Comparison of ENCODE assay signal across 8 mouse cellular contexts in the genomic region with DNA sequence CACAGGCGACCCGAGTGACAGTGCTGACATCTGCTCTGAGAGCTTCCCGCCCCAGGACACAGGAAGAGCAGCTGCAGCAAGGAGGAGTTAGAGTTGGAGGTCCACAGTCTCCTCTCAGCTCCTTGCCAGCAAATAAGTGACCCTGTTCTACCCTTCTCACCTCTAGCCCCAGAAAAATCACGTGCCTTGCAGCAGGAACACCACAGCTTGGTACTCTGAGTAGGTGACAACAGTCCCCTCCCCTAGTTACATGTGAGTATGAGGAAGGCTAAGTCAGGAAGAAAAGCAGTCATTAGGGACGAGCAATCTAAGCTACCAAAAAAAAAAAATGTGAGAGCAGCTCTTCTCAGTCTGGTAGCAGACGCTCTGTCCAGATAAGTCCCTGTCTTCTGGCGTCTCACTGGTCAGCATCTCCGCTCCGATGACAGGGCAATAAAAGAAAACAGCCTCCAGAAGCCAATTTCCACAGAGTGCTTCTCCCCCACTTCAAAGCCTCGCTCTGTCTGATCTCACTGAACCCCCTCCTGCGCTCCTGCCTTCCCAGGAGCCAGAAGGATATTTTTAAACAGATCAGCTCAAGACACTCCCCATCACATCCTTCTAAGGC. TPM values are rescaled to one million over a fixed set of nuclear protein-coding genes. Genes with fewer than 3 reads are reported as not detected.
A peak's percentile ranks its signal among the peaks of the same experiment; 100 is the strongest.
DNase-seq lines count a peak whose midpoint lies in the region; ATAC-seq lines count a peak whose summit lies in the region.

No protein-coding gene starts in this region.

- no peak overlapping the region for H3K4me3 ChIP-seq in forebrain, embryonic 13.5 days
- no peak overlapping the region for H3K4me3 ChIP-seq in forebrain, embryonic 16.5 days (replicated peaks; ENCODE audit: low read length)
- H3K4me3 ChIP-seq in neural tube, embryonic 15.5 days (replicated peaks), result no peak overlapping the region

- WGBS in forebrain, embryonic 13.5 days, result 60% methylated on average over 11 of the region's 11 CpGs
- WGBS in forebrain, embryonic 16.5 days, result 63% methylated on average over 11 of the region's 11 CpGs
- WGBS in neural tube, embryonic 15.5 days, result 17% methylated on average over 11 of the region's 11 CpGs

- peaks cover 79% of the 10 kb centered on the region for H3K4me1 ChIP-seq in forebrain, embryonic 13.5 days
- peaks cover 25% of the 10 kb centered on the region for H3K4me1 ChIP-seq in forebrain, embryonic 16.5 days (replicated peaks; ENCODE audit: control insufficient read depth, insufficient read depth, low read length)
- peaks cover 79% of the 10 kb centered on the region for H3K4me1 ChIP-seq in neural tube, embryonic 15.5 days

- no peaks in the 10 kb centered on the region for H3K27me3 ChIP-seq in forebrain, embryonic 13.5 days
- H3K27me3 ChIP-seq in forebrain, embryonic 16.5 days (replicated peaks; ENCODE audit: control insufficient read depth, insufficient read depth, low read length), result no peaks in the 10 kb centered on the region
- no peaks in the 10 kb centered on the region for H3K27me3 ChIP-seq in neural tube, embryonic 15.5 days (replicated peaks)

- H3K9ac ChIP-seq in forebrain, embryonic 13.5 days, result peak overlapping the region; percentile 21; the same call in 1 of the 2 replicates
- H3K9ac ChIP-seq in forebrain, embryonic 16.5 days (replicated peaks; ENCODE audit: low read depth, low read length), result no peak overlapping the region
- no peak overlapping the region for H3K9ac ChIP-seq in neural tube, embryonic 15.5 days (replicated peaks)

- ATAC-seq in forebrain, embryonic 13.5 days, result no peak
- no peak for ATAC-seq in forebrain, embryonic 16.5 days
- ATAC-seq in neural tube, embryonic 15.5 days (ENCODE audit: low FRiP score), result no peak

- no peak overlapping the region for H3K4me2 ChIP-seq in forebrain, embryonic 13.5 days
- no peak overlapping the region for H3K4me2 ChIP-seq in forebrain, embryonic 16.5 days (ENCODE audit: low read length)
- H3K4me2 ChIP-seq in neural tube, embryonic 15.5 days, result peak overlapping the region; percentile 15; the same call in 1 of the 2 replicates

- H3K9me3 ChIP-seq in forebrain, embryonic 13.5 days (replicated peaks), result no peaks in the 10 kb centered on the region
- H3K9me3 ChIP-seq in forebrain, embryonic 16.5 days (ENCODE audit: control insufficient read depth, low read length), result no peaks in the 10 kb centered on the region
- H3K9me3 ChIP-seq in neural tube, embryonic 15.5 days (replicated peaks), result no peaks in the 10 kb centered on the region

- peak; percentile 38 for DNase-seq in thymus, postnatal 4 days
- no peak for DNase-seq in thymus, postnatal 0 days (ENCODE audit: low spot score)
- peak; percentile 27 for DNase-seq in kidney, postnatal 10 days
- no peak for DNase-seq in layer of hippocampus, adult 9-10 months (ENCODE audit: low spot score)
- DNase-seq in urinary bladder, postnatal 10 days (ENCODE audit: low spot score), result no peak

- peak overlapping the region; percentile 44; the same call in 1 of the 2 replicates for H3K27ac ChIP-seq in forebrain, embryonic 13.5 days
- H3K27ac ChIP-seq in forebrain, embryonic 16.5 days (ENCODE audit: low read length), result no peak overlapping the region
- peak overlapping the region; percentile 65; the same call in 1 of the 2 replicates for H3K27ac ChIP-seq in neural tube, embryonic 15.5 days (replicated peaks)

- H3K36me3 ChIP-seq in forebrain, embryonic 13.5 days (ENCODE audit: poor library complexity, severe bottlenecking), result no peaks in the 10 kb centered on the region
- no peaks in the 10 kb centered on the region for H3K36me3 ChIP-seq in forebrain, embryonic 16.5 days (ENCODE audit: control insufficient read depth, insufficient read depth)
- no peaks in the 10 kb centered on the region for H3K36me3 ChIP-seq in neural tube, embryonic 15.5 days

RNA-seq across cellular contexts. Expression of gene Ptpn11, which starts 6.1 kb away (rescaled TPM):
- polyA plus RNA-seq in forebrain, embryonic 13.5 days (2015; fragmentation: Nextera tagmentation; extraction: Ambion mirVana), result 27.8 and 28.4 TPM in 2 replicates
- polyA plus RNA-seq in forebrain, embryonic 16.5 days (2015; fragmentation: Nextera tagmentation; extraction: Ambion mirVana), result 22.5 and 23.8 TPM in 2 replicates
- 16.0 and 18.9 TPM in 2 replicates for polyA plus RNA-seq in thymus, postnatal 0 days (2015; fragmentation: Nextera tagmentation; extraction: Ambion mirVana)
- 18.2 and 20.0 TPM in 2 replicates for polyA plus RNA-seq in neural tube, embryonic 15.5 days (2015; fragmentation: Nextera tagmentation; extraction: Ambion mirVana)

RNA-seq across cellular contexts. Expression of gene Rpl6, which starts 19.2 kb away (rescaled TPM):
- polyA plus RNA-seq in forebrain, embryonic 13.5 days (2015; fragmentation: Nextera tagmentation; extraction: Ambion mirVana), result 466 and 500 TPM in 2 replicates
- 361 and 392 TPM in 2 replicates for polyA plus RNA-seq in forebrain, embryonic 16.5 days (2015; fragmentation: Nextera tagmentation; extraction: Ambion mirVana)
- polyA plus RNA-seq in thymus, postnatal 0 days (2015; fragmentation: Nextera tagmentation; extraction: Ambion mirVana), result 745 and 751 TPM in 2 replicates
- 343 and 391 TPM in 2 replicates for polyA plus RNA-seq in neural tube, embryonic 15.5 days (2015; fragmentation: Nextera tagmentation; extraction: Ambion mirVana)

RNA-seq across cellular contexts. Expression of gene Hectd4, which starts 35.0 kb away (rescaled TPM):
- polyA plus RNA-seq in forebrain, embryonic 13.5 days (2015; fragmentation: Nextera tagmentation; extraction: Ambion mirVana), result 12.6 and 13.4 TPM in 2 replicates
- 18.2 and 20.1 TPM in 2 replicates for polyA plus RNA-seq in forebrain, embryonic 16.5 days (2015; fragmentation: Nextera tagmentation; extraction: Ambion mirVana)
- polyA plus RNA-seq in thymus, postnatal 0 days (2015; fragmentation: Nextera tagmentation; extraction: Ambion mirVana), result 4.3 and 4.9 TPM in 2 replicates
- polyA plus RNA-seq in neural tube, embryonic 15.5 days (2015; fragmentation: Nextera tagmentation; extraction: Ambion mirVana), result 16.4 and 18.0 TPM in 2 replicates

Comparison
In these comparisons a context has a peak if more than half of its experiments do, and no peak if none do; other contexts are left out.
1. DNase-seq: peak in thymus, postnatal 4 days (single experiment) and kidney, postnatal 10 days (single experiment); none in thymus, postnatal 0 days (single experiment), layer of hippocampus, adult 9-10 months (single experiment) and urinary bladder, postnatal 10 days (single experiment).